Mouse (Mus musculus) lung, postnatal 0 days (tissue): ENCODE data around the gene Gfpt2.

Experiments used
- CTCF ChIP-seq: IDR thresholded peaks from 2 replicates; pipeline ENCODE4 v1.5.1; 2016; ENCODE audit warnings: antibody characterized with exemption, mild to moderate bottlenecking
- EP300 ChIP-seq: IDR thresholded peaks from 2 replicates; pipeline ENCODE4 v1.6.1; 2016; ENCODE audit warnings: antibody characterized with exemption, mild to moderate bottlenecking, control low read depth

- TF ChIP-seq CTCF (no peak), EP300 (no peak)
These were observed 28.4 kb upstream of the Gfpt2 start for GRCm38 (mm10) chr11:49765377-49766136.
